Mouse (Mus musculus) gastrocnemius, adult 18-20 months (tissue): Measurements from ENCODE around the gene Papss1. TPM values are rescaled to one million over a fixed set of nuclear protein-coding genes. Genes with fewer than 3 reads are reported as not detected.
A peak's percentile ranks its signal among the peaks of the same experiment; 100 is the strongest.
"Not testable (repeated sequence)": the region's sequence is repeated elsewhere in the genome, so short reads cannot be mapped to it uniquely, and the experiment has no call there.

Experiments used
- DNase-seq: peaks from one replicate; pipeline ENCODE4 v3.0.0; 2021; ENCODE audit warnings: low spot score
- long read RNA-seq, 2 experiments: library from polyadenylated mRNA; stranded (forward); transcript quantifications; one replicate each; pipeline ENCODE4 v2.0.0; 2021
- total RNA-seq, 2 experiments: library from RNA; stranded (reverse); gene quantifications; 2 replicates each; pipeline ENCODE4 v1.2.3; 2021

The Papss1 gene
- total RNA-seq: 1 to 10 TPM; 4.6 to 5.4 TPM
- long read RNA-seq, experiment 1, transcript Papss1-201 (12 exons, 2,600 nt): major isoform, 5 of 6 reads
- long read RNA-seq, experiment 1, partial matches to known transcripts: 1 of 6 reads
- long read RNA-seq, experiment 1, other reads (novel, unspliced or antisense): 0 of 6 reads
- long read RNA-seq, experiment 2, partial matches to known transcripts: 1 of 4 reads
- long read RNA-seq, experiment 2, other reads (novel, unspliced or antisense): 1 of 4 reads

- peak; percentile 100 for DNase-seq
Observed at GRCm38 (mm10) chr3:131564430-131565256, at the start of gene Papss1. Gene Papss1, plus strand, starts transcription at chr3:131564768.

GRCm38 (mm10) chr3:131516332-131516999 lies 48.1 kb upstream of the Papss1 start:
- DNase-seq: no peak

GRCm38 (mm10) chr3:131517756-131518155 lies 46.8 kb upstream of the Papss1 start:
- no peak for DNase-seq

GRCm38 (mm10) chr3:131521206-131521605 lies 43.4 kb upstream of the Papss1 start:
- no peak for DNase-seq

GRCm38 (mm10) chr3:131522243-131522642 lies 42.3 kb upstream of the Papss1 start:
- no peak for DNase-seq

GRCm38 (mm10) chr3:131523749-131524148 lies 40.8 kb upstream of the Papss1 start:
- no peak for DNase-seq

GRCm38 (mm10) chr3:131524210-131524609 lies 40.4 kb upstream of the Papss1 start:
- no peak for DNase-seq

- peak; percentile 35 for DNase-seq
Observed at GRCm38 (mm10) chr3:131524779-131525178, 39.8 kb upstream of the Papss1 start.

GRCm38 (mm10) chr3:131525229-131525628 lies 39.3 kb upstream of the Papss1 start:
- no peak for DNase-seq

GRCm38 (mm10) chr3:131541244-131541942 lies 23.2 kb upstream of the Papss1 start:
- no peak for DNase-seq

GRCm38 (mm10) chr3:131547562-131547961 lies 17.0 kb upstream of the Papss1 start:
- DNase-seq: not testable (repeated sequence)

GRCm38 (mm10) chr3:131550046-131550445 lies 14.5 kb upstream of the Papss1 start:
- no peak for DNase-seq

GRCm38 (mm10) chr3:131552349-131553254 lies 12.0 kb upstream of the Papss1 start:
- peak; percentile 51 for DNase-seq

- DNase-seq: no peak
Observed at GRCm38 (mm10) chr3:131555771-131556170, 8.8 kb upstream of the Papss1 start.

- DNase-seq: no peak
Observed at GRCm38 (mm10) chr3:131561591-131561990, 3.0 kb upstream of the Papss1 start.

GRCm38 (mm10) chr3:131565257-131565610 lies 666 bp downstream of the Papss1 start:
- DNase-seq: no peak

- DNase-seq: no peak
Observed at GRCm38 (mm10) chr3:131566281-131566680, 1.7 kb downstream of the Papss1 start.

GRCm38 (mm10) chr3:131570506-131570905 lies 5.9 kb downstream of the Papss1 start:
- no peak for DNase-seq

- DNase-seq: no peak
Observed at GRCm38 (mm10) chr3:131573555-131573954, 9.0 kb downstream of the Papss1 start.

GRCm38 (mm10) chr3:131578434-131579104 lies 14.0 kb downstream of the Papss1 start:
- DNase-seq: no peak
